Mouse (Mus musculus) hindbrain, embryonic 14.5 days (tissue): ENCODE measurements around the gene Sec16a. TPM values are rescaled to one million over a fixed set of nuclear protein-coding genes. Genes with fewer than 3 reads are reported as not detected.
A peak's percentile ranks its signal among the peaks of the same experiment; 100 is the strongest.

Source experiments
- ATAC-seq: fragments of 200-750 bp; cut with Nextera tagmentation; 2 replicates; pipeline ENCODE4 v1.8.0; 2017; ENCODE audit warnings: moderate number of reproducible peaks, mild to moderate bottlenecking, moderate TSS enrichment, moderate library complexity; ENCODE audit not compliant: low FRiP score
- DNase-seq: peaks from one replicate; pipeline ENCODE4 v3.0.0-alpha.2; 2015; ENCODE audit warnings: low spot score
- H3K27ac ChIP-seq: fragments of 300-500 bp; sonication (generic); 2 replicates; pipeline ENCODE4 v1.5.1; 2014; ENCODE audit warnings: mild to moderate bottlenecking, moderate library complexity
- H3K27me3 ChIP-seq: fragments of 300-500 bp; sonication (generic); 2 replicates; pipeline ENCODE4 v1.6.1; 2014; ENCODE audit warnings: mild to moderate bottlenecking, low read length, mixed read lengths; ENCODE audit not compliant: control insufficient read depth, insufficient read depth
- H3K36me3 ChIP-seq: fragments of 300-500 bp; sonication (generic); replicated peaks from 2 replicates; pipeline ENCODE4 v1.6.1; 2014; ENCODE audit not compliant: control insufficient read depth, insufficient read depth
- H3K4me1 ChIP-seq: fragments of 300-500 bp; sonication (generic); replicated peaks from 2 replicates; pipeline ENCODE4 v1.6.1; 2014; ENCODE audit warnings: antibody characterized with exemption, low read length, mixed read lengths; ENCODE audit not compliant: control insufficient read depth, insufficient read depth
- H3K4me2 ChIP-seq: fragments of 300-500 bp; sonication (generic); replicated peaks from 2 replicates; pipeline ENCODE4 v1.6.1; 2014; ENCODE audit warnings: mild to moderate bottlenecking, moderate library complexity
- H3K4me3 ChIP-seq: fragments of 300-500 bp; sonication (generic); replicated peaks from 2 replicates; pipeline ENCODE4 v1.5.1; 2014; ENCODE audit warnings: mild to moderate bottlenecking, low read length
- H3K9ac ChIP-seq: fragments of 300-500 bp; sonication (generic); 2 replicates; pipeline ENCODE4 v1.6.1; 2014
- H3K9me3 ChIP-seq: fragments of 300-500 bp; sonication (generic); 2 replicates; pipeline ENCODE4 v1.6.1; 2016; ENCODE audit warnings: low read length; ENCODE audit not compliant: control insufficient read depth
- WGBS: fragments of 180-500 bp; shearing (Covaris S2); extraction: QIAGEN DNeasy Blood & Tissue Kit; methylation state at CpG from one replicate; pipeline ENCODE4 v1.1.7; 2014; 5-methylcytosine and 5-hydroxymethylcytosine counted together
- polyA plus RNA-seq: library from polyadenylated mRNA; unstranded; fragments of >200 nt; fragmentation: Nextera tagmentation; extraction: Ambion mirVana; gene quantifications from 2 replicates; pipeline ENCODE4 v1.2.1, GENCODE M21; 2014

Sec16a gene
- polyA plus RNA-seq, result 29.1 and 30.0 TPM in 2 replicates

- under 1% methylated on average over 58 of the region's 61 CpGs for WGBS
- Histone ChIP-seq H3K9me3 (no peaks in the 10 kb centered on the region), H3K4me3 (peak within 1 kb of the TSS; percentile 84), H3K4me1 (peaks cover 19% of the 10 kb centered on the region), H3K27ac (peak within 1 kb of the TSS; percentile 90), H3K27me3 (no peaks in the 10 kb centered on the region), H3K36me3 (peaks cover 18% of the 10 kb centered on the region), H3K9ac (peak within 1 kb of the TSS; percentile 78), H3K4me2 (peak within 1 kb of the TSS; percentile 88)
- ATAC-seq (peak; percentile 94), DNase-seq (peak; percentile 99)
These were observed at the start of gene Sec16a for GRCm38 (mm10) chr2:26444946-26445665. Gene Sec16a (minus strand): TSS chr2:26445216.

DNA sequence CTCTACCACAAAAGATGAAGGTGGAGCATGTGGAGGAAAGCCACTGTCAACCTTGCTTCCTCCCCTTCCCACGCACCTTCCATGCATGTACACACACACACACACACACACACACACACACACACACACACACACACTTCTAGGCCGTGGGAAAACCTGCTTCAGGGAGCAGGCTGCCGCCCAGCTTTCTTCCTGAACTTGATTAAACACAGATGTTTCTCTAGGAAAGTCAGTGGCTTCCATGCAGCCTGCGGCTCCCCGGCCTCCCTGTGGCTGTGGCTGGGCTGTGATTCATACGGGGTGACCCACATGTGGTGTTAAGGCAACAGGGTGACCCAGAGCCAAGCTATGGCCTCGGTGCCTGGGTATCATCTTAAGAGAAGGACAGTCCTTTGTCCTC is 49.4 kb upstream of the Sec16a start:
- ATAC-seq (no peak), DNase-seq (no peak)
- Histone ChIP-seq H3K36me3 (no peaks in the 10 kb centered on the region), H3K4me3 (no peak overlapping the region), H3K4me2 (peak overlapping the region; percentile 37), H3K27ac (peak overlapping the region; percentile 85), H3K9ac (no peak overlapping the region), H3K4me1 (peaks cover 87% of the 10 kb centered on the region), H3K27me3 (no peaks in the 10 kb centered on the region), H3K9me3 (no peaks in the 10 kb centered on the region)
- 73% methylated on average over 7 of the region's 7 CpGs for WGBS

DNA sequence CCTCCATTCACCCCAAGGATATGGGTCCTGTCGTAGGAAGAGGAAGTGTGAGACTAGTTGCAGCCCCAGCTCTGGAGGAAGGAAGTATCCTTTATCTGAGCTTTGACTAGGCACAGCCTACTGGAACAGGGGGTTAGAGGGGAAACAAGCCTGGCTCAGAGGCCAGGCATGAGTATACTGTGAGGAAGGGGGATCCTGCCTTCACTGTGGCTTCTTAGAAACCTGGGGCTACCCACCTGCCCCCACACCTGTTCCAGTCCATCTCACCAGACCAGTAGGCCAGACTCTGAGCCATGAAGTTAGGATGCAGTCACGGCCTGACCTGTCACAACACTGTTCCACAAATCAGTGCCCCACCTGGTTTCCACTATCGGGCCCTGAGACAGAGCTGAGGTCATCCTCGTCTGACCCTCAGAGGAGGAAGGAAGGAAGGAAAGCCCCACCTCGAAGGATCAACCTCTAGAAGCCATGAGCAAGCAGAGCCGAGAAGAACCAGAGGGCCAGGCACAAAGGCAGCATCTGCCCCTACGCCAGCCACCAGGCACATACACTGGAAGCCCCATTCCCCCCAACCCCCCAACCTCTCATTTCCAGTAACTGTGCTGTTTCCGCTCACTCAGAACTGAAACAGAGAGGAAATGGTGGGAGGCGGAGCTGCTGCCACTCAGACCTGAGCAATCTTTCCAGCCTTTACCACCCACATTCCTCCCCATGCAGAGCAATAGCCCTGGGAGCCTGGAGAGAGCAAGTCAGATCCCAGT is 48.2 kb upstream of the Sec16a start:
- H3K9ac ChIP-seq, result peak overlapping the region; percentile 13; the same call in 1 of the 2 replicates
- no peak for DNase-seq
- WGBS, result 31% methylated on average over 9 of the region's 9 CpGs
- H3K27me3 ChIP-seq, result no peaks in the 10 kb centered on the region
- no peaks in the 10 kb centered on the region for H3K36me3 ChIP-seq
- H3K9me3 ChIP-seq, result no peaks in the 10 kb centered on the region
- peak overlapping the region; percentile 37 for H3K4me2 ChIP-seq
- no peak; the same call in 1 of the 2 replicates for ATAC-seq
- peaks cover 87% of the 10 kb centered on the region for H3K4me1 ChIP-seq
- H3K4me3 ChIP-seq, result no peak overlapping the region
- peak overlapping the region; percentile 85 for H3K27ac ChIP-seq

- DNase-seq (no peak), ATAC-seq (no peak)
- peak overlapping the region; percentile 85 for H3K27ac ChIP-seq
- peaks cover 87% of the 10 kb centered on the region for H3K4me1 ChIP-seq
- H3K27me3 ChIP-seq, result no peaks in the 10 kb centered on the region
- WGBS, result 15% methylated on average over 4 of the region's 4 CpGs
- H3K4me2 ChIP-seq, result 0 out of 2 replicates have a peak overlapping the region, but pooled peaks have one; percentile 2
- no peak overlapping the region for H3K4me3 ChIP-seq
- no peaks in the 10 kb centered on the region for H3K9me3 ChIP-seq
- H3K36me3 ChIP-seq, result no peaks in the 10 kb centered on the region
- peak overlapping the region; percentile 29; the same call in 1 of the 2 replicates for H3K9ac ChIP-seq
These were observed 45.8 kb upstream of the Sec16a start for GRCm38 (mm10) chr2:26490760-26491301.

DNA sequence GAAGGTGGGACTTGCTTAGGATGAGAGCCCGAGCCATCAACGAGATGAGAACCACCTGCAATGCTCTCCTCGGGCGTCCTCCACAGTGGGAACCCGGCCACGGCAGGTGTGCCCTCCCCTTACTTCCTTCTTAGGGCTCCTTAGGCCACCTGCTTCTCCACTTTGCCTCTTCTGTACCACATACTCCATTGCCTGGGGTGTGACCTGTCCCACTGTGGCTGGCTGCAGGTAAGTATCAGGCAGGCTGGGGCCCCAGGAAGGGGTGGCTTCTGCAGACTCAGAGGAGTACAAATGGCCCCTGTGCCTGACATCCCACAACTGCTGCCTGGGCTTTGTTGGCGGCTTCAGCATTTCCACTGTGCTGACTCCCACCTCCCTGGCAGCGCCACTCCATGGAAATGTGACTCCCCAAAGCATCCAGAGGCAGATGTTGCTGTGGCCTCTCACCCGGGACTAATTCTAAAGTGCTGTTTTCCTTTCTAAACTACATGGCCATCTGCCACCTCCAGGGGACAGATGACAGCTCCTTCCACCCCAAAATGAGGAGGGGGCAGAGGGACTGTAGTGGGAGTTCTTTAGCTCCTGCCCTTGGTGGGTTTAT is 43.6 kb upstream of the Sec16a start:
- no peak for DNase-seq
- no peak for ATAC-seq

DNA sequence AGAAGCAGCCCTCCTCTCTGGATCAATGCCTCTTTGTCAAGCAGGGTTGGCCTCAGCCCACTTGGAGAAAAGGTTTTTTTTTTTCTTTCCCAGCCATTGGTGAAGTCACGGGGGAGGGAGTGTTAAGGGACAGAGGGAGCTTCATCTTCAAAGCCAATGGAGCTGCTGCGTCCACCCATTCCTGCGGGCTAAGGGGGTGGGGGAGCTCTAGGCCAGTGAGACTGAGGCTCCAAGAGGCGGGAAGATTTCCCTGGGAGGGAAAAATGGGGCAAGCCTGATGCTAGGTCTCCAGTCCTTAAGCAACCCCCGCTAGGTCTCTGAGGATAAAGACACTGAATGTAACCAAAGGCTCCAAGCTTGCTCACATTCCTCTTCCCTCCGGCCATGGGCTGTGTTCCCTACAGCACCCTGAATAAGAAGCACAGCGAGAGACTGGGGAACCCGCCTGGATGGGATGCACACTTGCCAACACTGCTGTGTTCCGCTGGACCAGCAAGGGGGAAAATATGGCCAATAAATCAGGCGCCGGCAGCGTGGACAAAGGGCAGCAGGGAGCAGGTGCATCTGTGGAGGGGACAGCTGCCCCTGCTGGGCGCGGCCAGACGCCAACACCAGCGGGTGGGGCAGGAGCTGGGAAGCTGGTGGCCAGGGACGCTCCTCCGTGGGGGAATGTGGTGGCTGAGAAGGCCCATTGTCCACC is 42.5 kb upstream of the Sec16a start:
- H3K4me2 ChIP-seq, result peak overlapping the region; percentile 34
- H3K4me1 ChIP-seq, result peaks cover 92% of the 10 kb centered on the region
- no peaks in the 10 kb centered on the region for H3K27me3 ChIP-seq
- H3K4me3 ChIP-seq, result no peak overlapping the region
- WGBS, result 5% methylated on average over 18 of the region's 18 CpGs
- H3K9me3 ChIP-seq, result no peaks in the 10 kb centered on the region
- peak overlapping the region; percentile 25; the same call in 1 of the 2 replicates for H3K9ac ChIP-seq
- H3K36me3 ChIP-seq, result no peaks in the 10 kb centered on the region
- H3K27ac ChIP-seq, result peak overlapping the region; percentile 85
- peak; percentile 65 for DNase-seq
- ATAC-seq, result peak; percentile 72

More for the DNA sequence above, 43.6 kb upstream of the Sec16a start:
- Histone ChIP-seq H3K27ac (peak overlapping the region; percentile 85), H3K4me3 (no peak overlapping the region), H3K9ac (no peak overlapping the region), H3K36me3 (no peaks in the 10 kb centered on the region), H3K4me2 (peak overlapping the region; percentile 34), H3K27me3 (no peaks in the 10 kb centered on the region), H3K4me1 (peaks cover 93% of the 10 kb centered on the region), H3K9me3 (no peaks in the 10 kb centered on the region)
- WGBS, result 49% methylated on average over 9 of the region's 9 CpGs

DNA sequence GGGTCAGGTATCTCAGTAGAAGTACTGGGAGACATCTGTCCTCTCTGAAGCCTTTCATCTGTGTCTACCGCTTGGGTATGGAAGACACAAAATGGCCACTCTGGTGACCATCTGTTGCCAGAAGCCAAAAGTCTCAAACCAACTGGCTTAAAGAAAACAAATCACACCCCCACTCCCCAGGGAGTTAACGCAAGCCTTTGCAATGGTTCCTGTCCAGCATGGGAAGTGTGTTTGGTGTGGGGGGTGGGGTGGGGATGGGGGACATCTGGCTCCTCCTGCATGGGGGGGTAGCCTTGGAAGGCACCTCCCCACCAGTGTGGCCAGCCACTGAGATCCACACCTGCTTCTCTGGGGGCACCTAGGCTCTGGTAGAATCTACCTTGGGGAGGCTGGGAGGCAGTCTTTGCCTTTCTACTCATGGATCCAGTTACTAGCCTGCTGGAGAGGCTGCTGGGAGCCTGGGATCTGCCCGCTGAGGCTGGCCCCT is 41.9 kb upstream of the Sec16a start:
- WGBS, result 5% methylated on average over 3 of the region's 3 CpGs
- H3K27ac ChIP-seq, result peak overlapping the region; percentile 85
- H3K4me2 ChIP-seq, result peak overlapping the region; percentile 34
- peaks cover 90% of the 10 kb centered on the region for H3K4me1 ChIP-seq
- H3K27me3 ChIP-seq, result no peaks in the 10 kb centered on the region
- no peak overlapping the region for H3K4me3 ChIP-seq
- peak overlapping the region; percentile 25; the same call in 1 of the 2 replicates for H3K9ac ChIP-seq
- ATAC-seq (no peak), DNase-seq (no peak)
- no peaks in the 10 kb centered on the region for H3K9me3 ChIP-seq
- no peaks in the 10 kb centered on the region for H3K36me3 ChIP-seq

GRCm38 (mm10) chr2:26486264-26486810 is 41.3 kb upstream of the Sec16a start:
- Histone ChIP-seq H3K9me3 (no peaks in the 10 kb centered on the region), H3K9ac (0 out of 2 replicates have a peak overlapping the region, but pooled peaks have one; percentile 9), H3K4me3 (no peak overlapping the region), H3K27me3 (no peaks in the 10 kb centered on the region), H3K36me3 (peaks cover 5% of the 10 kb centered on the region; the same call in 1 of the 2 replicates), H3K4me1 (peaks cover 90% of the 10 kb centered on the region), H3K27ac (peak overlapping the region; percentile 85), H3K4me2 (peak overlapping the region; percentile 34)
- ATAC-seq (no peak), DNase-seq (no peak)
- 25% methylated on average over 5 of the region's 5 CpGs for WGBS
